Mouse (Mus musculus) cerebellum, postnatal 25 days (tissue): ENCODE results near the gene Jdp2.

ENCODE experiments used
- DNase-seq, 2 experiments: peaks; one replicate each; pipeline ENCODE4 v3.0.0; 2021; ENCODE audit warnings: mixed read lengths in 2 of 2

The Jdp2 gene

DNA sequence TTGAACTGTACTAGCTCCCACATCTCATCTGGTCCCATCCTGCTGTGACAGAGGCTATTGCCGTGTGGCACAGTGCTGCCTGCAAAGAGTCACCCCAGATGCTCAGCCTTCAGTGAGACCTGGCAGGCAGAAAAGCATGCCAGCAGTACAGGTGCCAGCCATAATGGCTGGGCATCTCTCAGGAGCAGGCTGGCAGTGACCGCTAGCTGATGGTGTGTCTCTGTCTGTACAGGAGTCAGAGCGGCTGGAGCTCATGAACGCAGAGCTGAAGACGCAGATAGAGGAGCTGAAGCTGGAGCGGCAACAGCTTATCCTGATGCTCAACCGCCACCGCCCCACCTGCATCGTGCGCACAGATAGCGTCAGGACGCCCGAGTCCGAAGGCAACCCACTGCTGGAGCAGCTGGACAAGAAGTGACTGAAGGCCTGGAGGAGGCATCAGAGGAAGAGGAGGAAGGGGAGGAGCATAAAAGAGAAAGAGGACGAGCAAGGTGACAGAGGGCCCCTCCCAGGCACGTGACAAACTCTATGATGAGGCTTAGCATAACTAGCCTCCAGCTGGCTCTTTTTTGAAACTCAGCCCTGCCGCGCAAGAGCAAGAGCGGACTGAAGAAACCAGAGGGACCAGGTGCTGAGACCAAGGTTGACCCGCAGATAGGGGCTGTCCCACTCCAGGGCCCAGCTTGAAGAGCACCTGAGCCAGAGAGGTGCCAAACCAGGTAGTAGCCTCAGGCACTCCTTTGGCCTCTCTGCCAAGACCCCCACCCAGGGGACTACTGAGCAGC, 39.9 kb downstream of the Jdp2 start:
- DNase-seq, result peak; percentile 43 to 55

DNA sequence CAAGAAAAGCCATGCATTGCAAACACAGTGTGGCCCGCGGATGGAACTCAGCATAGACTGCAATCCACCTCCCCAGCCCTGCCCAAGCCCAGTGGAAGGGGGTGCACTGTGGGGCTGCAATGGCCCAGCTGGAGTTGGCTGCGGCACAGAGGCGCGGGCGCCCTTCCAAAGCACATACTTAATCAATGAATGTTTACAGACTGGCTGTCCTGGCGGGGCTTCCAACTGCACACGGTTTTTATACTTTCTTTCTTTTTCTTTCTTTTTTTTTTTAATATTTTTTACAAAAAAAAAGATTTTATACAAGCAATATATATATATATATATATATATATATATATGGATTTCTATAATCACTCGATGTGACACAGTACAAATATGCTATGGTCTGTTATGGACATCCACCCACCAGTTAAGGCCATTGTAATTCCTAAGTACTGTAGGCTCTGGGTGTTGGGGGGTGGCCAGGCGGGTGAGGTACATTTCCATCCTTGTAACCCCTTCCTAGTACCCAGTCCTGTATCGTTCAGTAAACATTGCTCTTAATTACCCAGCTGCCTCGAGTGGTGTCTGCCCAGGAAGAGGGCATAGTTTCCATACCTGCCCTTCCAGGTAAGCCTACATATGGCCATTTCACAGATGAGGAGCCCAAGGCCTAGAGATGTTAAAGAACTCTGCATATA, 40.6 kb downstream of the Jdp2 start:
- peak; percentile 37 to 57 for DNase-seq

GRCm38 (mm10) chr12:85640852-85641563, 42.2 kb downstream of the Jdp2 start:
- DNase-seq, result no peak

- DNase-seq, result no peak
These were observed 42.7 kb downstream of the Jdp2 start for GRCm38 (mm10) chr12:85641564-85641931.

DNA sequence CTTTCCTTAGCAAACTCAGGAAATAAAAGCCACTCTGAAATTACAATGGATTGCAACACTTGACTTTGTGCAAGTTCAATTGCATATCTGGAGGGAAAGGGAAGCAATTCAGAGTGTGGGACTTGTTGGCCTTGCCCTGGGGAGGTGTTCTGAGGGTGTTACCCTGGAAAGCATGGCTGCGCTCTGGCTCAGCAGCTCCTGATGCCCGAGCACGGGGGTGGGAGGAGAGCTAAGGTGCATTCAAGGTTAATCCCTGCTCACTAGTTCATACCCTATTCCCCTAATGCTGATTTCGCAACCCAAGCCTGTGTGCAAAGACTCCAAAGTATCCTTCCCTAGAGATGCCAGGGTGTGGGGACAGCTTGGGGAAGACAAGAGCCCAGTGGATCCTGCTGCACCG, 44.9 kb downstream of the Jdp2 start:
- DNase-seq, result no peak

DNA sequence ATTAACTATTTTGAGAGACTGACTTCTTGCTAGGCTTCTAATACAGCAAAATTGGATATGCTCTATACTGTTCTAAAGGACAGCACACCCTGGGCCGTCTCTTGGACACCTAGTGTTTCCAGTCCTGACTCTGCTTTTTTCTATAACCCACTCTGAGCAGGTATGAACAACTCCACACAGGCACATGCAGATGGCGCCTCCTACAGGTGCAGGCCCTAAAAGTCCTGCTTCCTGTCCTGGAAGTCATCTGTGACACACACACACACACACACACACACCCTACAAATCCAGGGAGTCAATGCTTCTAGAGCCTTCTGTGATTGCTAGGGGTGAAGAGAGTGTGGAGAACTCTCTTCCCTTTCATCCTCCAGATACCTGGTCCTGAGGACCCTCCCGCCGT, 46.8 kb downstream of the Jdp2 start:
- DNase-seq, result peak; percentile 58 to 74

GRCm38 (mm10) chr12:85647346-85647745, 48.5 kb downstream of the Jdp2 start:
- DNase-seq, result peak in 1 of 2 experiments; percentile 55

GRCm38 (mm10) chr12:85647955-85648354, 49.1 kb downstream of the Jdp2 start:
- DNase-seq, result no peak

GRCm38 (mm10) chr12:85659319-85659718, 60.5 kb downstream of the Jdp2 start:
- no peak for DNase-seq

DNA sequence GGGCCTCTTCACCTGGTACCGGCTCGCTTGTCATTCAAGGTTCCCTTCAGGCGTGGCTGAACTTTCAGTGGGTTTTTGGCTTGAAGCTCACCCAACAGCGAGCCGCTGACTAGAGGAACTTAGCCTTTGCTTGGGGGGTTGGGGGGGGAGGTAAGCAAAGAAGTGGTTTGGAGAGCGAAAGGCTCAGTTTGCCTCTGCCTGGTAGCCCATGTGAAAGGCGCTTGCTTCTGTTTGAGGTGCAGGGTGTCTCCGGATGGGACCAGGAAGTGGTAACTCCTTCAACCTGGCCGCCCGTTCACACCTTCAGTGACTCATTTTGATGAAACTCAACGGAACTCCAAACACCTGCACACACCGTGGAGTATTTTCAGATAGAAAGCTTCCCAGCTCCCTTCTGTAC, 62.0 kb downstream of the Jdp2 start:
- DNase-seq, result no peak

DNA sequence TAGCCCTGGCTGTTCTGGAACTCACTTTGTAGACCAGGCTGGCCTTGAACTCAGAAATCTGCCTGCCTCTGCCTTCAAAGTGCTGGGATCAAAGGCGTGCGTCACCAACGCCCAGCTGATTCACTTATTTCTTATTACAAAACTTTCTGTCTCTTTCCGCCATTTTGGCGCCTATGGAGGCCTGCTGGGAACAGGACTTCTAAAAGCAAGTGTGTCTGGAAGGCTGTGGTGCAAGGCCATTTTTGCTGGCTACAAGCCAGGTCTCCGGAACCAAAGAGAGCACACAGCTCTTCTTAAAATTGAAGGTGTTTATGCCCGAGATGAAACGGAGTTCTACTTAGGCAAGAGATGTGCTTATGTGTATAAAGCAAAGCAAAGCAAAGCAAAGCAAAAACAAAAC, 63.4 kb downstream of the Jdp2 start:
- peak; percentile 19 to 44 for DNase-seq

- DNase-seq, result peak; percentile 74 to 86
These were observed 64.1 kb downstream of the Jdp2 start for GRCm38 (mm10) chr12:85662896-85663295.

DNA sequence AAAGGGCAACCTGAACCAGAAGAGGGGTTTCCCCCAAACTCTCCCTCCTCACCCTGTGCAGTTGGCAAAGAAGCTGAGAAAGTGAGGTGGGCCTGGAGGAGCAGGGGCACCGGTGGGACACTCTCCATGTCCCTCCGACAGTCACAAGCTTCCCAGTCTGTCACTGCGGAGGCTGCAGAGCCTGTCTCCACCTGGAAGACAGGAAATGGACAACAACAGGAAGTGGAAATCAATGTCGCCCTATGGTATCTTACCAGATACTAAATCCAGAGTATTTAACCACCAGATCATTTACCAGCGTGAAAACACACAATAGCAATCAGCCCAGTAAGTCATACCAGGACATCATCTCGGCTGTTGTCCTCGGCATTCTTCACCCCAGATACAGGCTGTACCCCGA, 67.3 kb downstream of the Jdp2 start:
- no peak for DNase-seq

- DNase-seq, result no peak
These were observed 68.2 kb downstream of the Jdp2 start for GRCm38 (mm10) chr12:85667071-85667470.

DNA sequence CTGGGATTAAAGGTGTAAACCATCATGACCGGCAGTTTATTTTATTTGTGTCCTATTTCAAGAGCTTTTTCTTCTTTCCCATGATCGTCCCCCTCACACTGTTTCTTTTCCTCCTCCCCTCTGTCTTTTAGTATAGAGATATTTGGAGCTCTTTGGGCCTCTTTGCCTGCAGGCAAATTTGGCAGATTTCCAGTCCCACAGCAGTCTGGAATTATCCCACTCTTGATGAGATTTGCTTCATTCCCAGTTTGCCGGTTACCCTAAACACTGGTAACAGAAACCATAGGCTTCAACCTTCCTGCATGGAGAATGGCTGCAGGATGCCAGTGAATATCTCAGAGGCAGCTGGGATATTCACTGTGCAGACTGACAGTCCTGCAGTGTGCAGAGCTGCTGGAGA, 69.9 kb downstream of the Jdp2 start:
- DNase-seq, result no peak

DNA sequence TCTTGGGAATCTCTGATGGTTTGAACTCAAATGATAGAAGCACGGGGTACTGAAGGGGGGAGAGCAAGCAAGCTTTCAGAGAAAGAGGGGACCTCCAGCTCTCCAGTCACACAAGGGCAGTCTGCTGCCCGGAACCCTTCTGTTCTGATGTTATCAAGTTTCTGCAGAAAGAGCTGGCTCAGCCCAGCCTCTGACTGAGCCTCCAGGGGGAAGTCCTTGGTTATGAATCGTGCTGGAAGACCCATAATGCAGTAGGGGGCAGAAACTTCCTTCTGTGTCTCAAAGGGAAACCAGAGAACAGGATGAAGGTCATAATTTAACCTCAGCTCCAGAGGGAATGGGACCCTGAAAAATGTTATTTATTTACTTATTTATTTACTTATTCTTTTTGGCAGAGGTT, 71.3 kb downstream of the Jdp2 start:
- no peak for DNase-seq

- no peak for DNase-seq
These were observed 75.1 kb downstream of the Jdp2 start for GRCm38 (mm10) chr12:85673914-85674313.

- DNase-seq, result no peak
These were observed 80.3 kb downstream of the Jdp2 start for GRCm38 (mm10) chr12:85679117-85679516.

- no peak for DNase-seq
These were observed 81.0 kb downstream of the Jdp2 start for GRCm38 (mm10) chr12:85679808-85680207.

DNA sequence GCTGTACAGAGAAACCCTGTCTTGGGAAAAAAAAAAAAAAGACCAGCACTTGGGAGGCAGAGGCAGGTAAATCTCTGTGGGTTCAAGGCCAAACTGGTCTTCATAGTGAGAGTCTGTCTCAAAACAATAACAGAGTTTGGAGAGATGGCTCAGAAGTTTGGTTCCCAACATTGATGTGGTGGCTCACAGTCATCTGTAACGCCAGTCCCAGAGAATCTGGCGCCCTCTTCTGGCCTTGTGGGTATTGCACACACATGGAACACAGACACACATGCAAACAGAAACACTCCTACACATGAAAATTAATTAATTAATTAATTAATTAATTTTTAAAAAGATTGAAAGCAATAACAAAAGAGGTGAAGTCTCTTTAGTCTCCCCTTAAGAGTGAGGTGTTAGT, 83.5 kb downstream of the Jdp2 start:
- no peak for DNase-seq

DNA sequence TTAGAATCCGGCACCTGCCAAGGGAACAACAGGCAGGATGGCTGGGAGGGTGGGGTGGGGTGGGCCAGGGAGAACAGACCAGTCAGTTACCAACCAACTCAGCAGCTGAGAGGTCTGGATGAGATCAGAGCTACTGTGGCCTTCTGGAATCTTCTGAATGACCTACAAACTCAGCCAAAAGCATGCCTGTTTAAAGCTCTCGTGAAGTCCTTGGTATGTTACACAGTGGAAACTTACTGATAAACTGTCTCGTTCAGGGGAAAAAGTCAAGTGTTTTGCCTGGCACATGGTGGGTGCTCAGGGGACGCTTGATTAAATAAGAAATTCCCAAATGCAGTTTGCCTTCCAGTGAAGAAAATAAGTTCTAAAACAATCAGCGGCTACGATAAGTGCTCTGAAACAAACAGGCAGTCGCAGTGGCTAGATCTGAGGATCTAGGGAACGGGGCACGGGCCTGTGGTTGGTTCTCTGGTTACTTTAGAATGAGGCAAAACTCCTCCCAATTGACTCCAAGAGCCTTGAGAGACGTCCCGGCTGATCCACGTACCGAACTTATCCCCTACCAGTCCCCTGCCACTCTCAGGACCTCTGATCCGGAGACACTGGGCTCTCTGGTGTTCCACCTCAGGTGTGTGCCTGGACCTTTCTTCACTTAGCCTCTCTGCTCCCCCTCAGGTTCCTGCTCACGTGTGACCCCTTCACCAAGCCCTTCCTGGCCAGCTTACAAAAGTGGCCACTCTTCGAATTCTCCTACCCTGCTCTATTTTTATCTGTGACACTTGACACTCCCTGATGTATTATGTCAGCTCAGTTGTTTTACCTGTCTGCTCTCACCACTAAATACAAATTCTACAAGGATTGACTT, 85.8 kb downstream of the Jdp2 start:
- DNase-seq, result no peak

- DNase-seq, result no peak
These were observed 87.8 kb downstream of the Jdp2 start, which contains the start of gene Batf for GRCm38 (mm10) chr12:85686466-85687216. Batf (plus strand) TSS chr12:85686669.
